Mouse (Mus musculus) central nervous system, embryonic 11.5 days (tissue): Measurements from ENCODE around the gene Zfp764. TPM values are rescaled to one million over a fixed set of nuclear protein-coding genes. Genes with fewer than 3 reads are reported as not detected.

Source experiments
- polyA plus RNA-seq: library from polyadenylated mRNA; depleted of rRNA; stranded (reverse); fragments of >200 nt; gene quantifications from 2 replicates; pipeline ENCODE4 v1.2.3, GENCODE M21; 2012; rRNA removed

Gene Zfp764
- 4.3 and 5.6 TPM in 2 replicates for polyA plus RNA-seq

DNA sequence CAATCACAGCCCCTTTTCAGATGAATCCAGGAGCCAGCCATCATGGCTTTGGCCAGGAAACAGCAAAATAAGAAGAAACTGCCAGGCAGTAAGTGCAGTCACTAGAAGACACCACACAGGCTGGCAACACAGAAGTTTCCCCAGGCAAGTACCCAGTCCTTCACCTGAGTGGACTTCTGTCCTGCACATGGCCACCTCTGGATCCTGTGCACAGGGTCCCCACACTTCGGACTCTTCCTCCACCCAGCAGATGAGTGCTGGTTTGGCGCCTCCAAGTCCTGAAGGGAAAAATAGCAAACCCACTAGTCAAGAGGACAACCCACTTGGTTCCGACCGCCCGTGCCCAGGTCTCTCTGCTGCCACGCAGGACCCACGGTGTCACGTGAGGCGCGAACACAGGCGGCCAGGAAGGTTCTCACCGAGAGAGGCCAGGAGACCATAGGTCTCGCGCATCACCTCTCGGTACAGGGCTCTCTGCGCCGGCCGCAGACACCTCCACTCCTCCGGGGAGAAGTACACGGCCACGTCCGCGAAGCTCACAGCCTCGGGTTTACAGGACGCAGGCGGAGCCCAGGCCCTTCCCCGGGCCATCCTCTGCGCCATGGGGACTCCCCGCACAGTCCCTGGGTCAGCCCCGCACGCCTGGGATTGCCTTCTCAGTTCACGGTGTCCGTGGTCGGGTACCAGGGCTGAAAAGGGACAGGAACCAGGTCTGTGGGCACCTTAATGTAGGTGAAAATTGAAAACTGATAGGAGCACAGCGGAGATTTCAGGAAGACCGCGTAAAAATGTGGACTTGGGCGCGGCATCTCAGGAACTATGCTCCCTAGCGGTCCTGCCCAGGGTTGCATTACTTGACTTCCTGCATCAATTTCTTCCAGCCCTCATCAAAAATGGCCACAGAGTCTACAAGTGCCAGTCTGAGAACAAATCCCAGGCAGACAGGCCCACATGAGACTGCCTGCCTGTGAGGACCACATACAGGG lies at the start of gene Zfp764:
Zfp764 (minus strand) TSS at position 821 of the 986 bp plus-strand sequence.

DNA sequence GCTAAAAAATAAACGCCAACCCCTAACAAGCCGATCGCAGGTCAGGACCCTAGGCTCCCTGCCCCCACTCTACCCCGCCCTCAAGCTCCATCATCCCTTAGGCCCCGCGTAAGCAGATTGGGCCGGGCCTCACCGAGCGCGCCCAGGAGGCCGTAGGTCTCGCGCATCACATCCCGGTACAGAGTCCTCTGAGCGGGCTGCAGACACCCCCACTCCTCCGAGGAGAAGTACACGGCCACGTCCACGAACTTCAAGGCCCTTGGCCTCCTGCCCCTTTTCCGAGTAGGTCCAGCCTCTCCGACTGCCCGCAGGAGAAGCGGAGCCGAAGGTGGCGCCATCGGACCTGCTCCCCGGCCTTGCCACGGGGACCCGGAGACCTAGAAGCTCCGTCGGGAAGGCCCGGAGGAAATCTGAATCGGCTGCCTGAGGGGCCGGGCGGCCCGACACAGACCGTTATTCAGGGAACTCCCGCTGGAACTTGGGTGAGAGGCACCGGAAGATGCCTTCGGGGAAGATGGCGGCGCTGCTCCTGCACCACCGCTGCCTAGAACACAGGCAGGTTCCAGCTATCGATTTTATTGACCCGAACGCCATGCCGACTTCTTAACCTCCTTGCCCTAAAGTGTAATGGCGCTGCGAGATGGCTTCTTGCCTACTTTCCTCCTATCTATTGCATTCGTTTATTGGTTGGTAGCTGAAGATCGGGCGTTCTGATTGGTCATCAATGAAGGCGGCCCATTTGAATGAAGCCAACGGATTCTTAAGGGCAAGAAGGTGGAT lies 42.1 kb upstream of the Zfp764 start, which contains the start of gene Zfp689:
Zfp689 (minus strand) TSS at position 638 of the 780 bp plus-strand sequence.

DNA sequence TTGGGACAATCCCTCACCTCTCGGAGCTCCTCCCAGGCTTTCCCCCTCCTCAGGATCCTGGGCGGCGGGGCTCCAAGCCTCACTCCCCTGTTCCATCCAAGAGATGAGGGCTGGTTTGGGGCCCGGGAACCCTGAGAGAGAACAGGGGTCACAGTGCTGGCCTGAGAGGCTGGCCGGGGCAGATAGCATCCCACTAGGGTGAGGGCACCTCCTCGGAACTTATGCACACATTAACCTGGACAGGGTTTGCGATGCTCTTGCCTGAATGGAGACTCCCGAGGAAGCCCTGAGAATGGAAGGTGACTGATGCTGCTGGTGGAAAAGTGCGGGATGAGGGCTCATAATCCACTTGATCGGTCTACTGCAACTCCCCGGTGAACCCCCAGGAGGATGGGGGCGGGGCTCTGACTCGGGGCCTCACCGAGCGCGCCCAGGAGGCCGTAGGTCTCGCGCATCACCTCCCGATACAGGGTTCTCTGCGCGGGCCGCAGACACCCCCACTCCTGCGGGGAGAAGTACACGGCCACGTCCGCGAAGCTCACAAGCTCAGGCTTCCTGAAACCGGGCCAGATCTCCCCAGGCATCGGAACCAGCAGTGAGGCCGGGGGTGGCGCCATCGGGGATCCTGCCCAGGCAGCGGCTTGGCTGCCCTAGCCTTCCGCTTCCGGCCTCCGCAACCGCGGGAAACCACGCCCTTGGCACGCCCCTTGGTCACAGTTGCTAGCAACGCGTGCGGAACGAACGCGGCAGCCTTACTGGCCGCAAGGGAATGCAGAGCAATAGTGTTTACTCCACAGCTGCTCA lies 15.0 kb upstream of the Zfp764 start, which contains the start of gene Zfp688:
Zfp688 (minus strand) TSS at position 681 of the 804 bp plus-strand sequence.

DNA sequence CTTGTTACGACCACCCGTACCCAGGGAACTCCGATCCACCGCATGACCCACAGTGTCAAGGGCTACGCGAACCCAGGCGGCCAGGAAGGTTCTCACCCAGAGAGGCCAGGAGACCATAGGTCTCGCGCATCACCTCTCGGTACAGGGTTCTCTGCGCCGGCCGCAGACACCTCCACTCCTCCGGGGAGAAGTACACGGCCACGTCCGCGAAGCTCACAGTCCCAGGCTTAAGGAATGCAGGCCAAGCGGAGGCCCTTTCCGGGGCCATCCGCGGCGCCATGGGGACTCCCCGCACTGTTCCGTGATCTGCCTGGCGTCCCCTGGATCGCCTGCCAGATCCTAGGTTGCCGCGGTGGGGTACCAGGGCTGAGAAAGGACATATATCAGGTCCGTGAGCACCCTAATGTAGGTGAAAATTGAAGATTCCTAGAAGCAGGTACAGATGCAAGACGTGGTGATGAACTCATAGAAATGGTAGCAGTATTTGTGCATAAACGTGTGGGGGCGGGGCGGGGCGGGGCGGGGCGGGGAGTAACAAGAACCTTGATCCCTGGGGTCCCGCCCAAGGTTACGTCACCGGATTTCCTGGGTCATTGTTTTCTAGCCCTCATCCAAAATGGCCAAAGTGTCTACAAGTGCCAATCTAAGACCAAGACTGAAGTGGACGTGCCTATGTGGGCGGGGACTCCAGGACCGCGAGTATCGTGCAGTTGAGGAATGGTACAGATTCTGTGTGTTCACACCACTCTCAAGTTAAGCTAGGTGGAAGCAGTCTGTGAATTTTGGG lies 13.3 kb downstream of the Zfp764 start, which contains the start of gene E430018J23Rik:
E430018J23Rik (minus strand) TSS at position 473 of the 787 bp plus-strand sequence.

DNA sequence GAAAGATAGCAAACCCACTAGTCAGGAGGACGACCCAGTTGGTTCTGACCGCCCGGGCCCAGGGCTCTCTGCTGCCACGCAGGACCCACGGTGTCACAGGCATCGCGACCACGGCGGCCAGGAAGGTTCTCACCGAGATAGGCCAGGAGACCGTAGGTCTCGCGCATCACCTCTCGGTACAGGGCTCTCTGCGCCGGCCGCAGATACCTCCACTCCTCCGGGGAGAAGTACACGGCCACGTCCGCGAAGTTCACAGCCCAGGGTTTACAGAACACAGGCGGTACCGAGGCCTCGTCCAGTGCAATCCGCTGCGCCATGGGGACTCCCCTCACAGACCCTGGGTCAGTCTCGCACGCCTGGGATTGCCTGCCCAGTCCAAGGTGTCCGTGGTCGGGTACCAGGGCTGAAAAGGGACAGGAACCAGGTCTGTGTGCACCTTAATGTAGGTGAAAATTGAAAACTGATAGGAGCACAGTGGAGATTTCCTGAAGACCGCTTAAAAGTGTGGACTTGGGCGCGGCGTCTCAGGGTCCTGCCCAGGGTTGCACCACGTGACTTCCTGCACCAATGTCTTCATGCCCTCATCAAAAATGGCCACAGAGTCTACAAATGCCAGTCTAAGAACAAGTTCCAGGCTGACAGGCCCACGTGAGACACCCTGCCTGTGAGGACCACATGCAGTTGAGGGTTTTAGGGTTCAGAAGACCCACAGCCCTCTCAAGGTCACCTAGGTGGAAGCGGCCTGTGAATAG lies 19.8 kb downstream of the Zfp764 start, which contains the start of gene 9130019O22Rik:
9130019O22Rik (minus strand) TSS at position 526 of the 752 bp plus-strand sequence.

DNA sequence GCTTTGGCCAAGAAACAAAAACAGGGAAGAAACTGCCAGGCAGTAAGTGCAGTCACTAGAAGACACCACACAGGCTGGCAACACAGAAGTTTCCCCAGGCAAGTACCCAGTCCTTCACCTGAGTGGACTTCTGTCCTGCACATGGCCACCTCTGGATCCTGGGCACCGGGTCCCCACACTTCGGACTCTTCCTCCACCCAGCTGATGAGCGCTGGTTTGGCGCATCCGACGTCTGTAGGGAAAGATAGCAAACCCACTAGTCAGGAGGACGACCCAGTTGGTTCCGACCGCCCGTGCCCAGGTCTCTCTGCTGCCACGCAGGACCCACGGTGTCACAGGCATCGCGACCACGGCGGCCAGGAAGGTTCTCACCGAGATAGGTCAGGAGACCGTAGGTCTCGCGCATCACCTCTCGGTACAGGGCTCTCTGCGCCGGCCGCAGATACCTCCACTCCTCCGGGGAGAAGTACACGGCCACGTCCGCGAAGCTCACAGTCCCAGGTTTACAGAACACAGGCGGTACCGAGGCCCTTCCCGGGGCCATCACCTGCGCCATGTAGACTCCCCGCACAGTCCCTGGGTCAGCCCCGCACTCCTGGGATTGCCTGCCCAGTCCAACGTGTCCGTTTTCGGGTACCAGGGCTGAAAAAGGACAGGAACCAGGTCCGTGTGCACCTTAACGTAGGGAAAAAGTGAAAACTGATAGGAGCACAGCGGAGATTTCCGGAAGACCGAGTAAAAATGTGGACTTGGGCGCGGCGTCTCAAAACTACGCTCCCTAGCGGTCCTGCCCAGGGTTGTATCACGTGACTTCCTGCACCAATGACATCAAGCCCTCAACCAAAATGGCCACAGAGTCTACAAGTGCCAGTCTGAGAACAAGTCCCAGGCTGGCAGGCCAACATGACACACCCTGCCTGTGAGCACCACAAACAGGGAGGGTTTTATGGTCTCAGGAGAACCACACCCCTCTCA lies 31.1 kb downstream of the Zfp764 start, which contains the start of gene Zfp747:
Zfp747 (minus strand) TSS at position 780 of the 975 bp plus-strand sequence.

Other genes starting within 250 kb of the Zfp764 start
- 152 and 184 TPM in 2 replicates for gene Cd2bp2, start 210.8 kb downstream of the Zfp764 start, polyA plus RNA-seq
- 50.6 and 52.5 TPM in 2 replicates for gene Tbc1d10b, start 198.4 kb downstream of the Zfp764 start, polyA plus RNA-seq
- 12.1 and 97.1 TPM in 2 replicates for gene Mylpf, start 197.9 kb downstream of the Zfp764 start, polyA plus RNA-seq
- gene Zfp553, start 173.8 kb downstream of the Zfp764 start, polyA plus RNA-seq: 33.8 and 38.9 TPM in 2 replicates
- gene Sept1, start 173.7 kb downstream of the Zfp764 start, polyA plus RNA-seq: 35.5 and 61.6 TPM in 2 replicates
- 66.0 and 76.1 TPM in 2 replicates for gene Zfp771, start 162.5 kb downstream of the Zfp764 start, polyA plus RNA-seq
- gene Dctpp1, start 146.1 kb downstream of the Zfp764 start, polyA plus RNA-seq: 125 and 147 TPM in 2 replicates
- gene Sephs2, start 132.8 kb downstream of the Zfp764 start, polyA plus RNA-seq: 31.3 and 38.0 TPM in 2 replicates
- gene Itgal, start 110.6 kb downstream of the Zfp764 start, polyA plus RNA-seq: 1.0 and 1.4 TPM in 2 replicates
- 33.5 and 37.3 TPM in 2 replicates for gene Zfp768, start 61.2 kb downstream of the Zfp764 start, polyA plus RNA-seq
- gene Zfp747, start 30.8 kb downstream of the Zfp764 start, polyA plus RNA-seq: 7.2 and 7.9 TPM in 2 replicates
- 2.7 and 3.5 TPM in 2 replicates for gene 9130019O22Rik, start 19.7 kb downstream of the Zfp764 start, polyA plus RNA-seq
- gene E430018J23Rik, start 13.2 kb downstream of the Zfp764 start, polyA plus RNA-seq: 5.4 and 7.4 TPM in 2 replicates
- 18.0 and 18.7 TPM in 2 replicates for gene Zfp688, start 15.2 kb upstream of the Zfp764 start, polyA plus RNA-seq
- 10.8 and 12.9 TPM in 2 replicates for gene Zfp689, start 42.3 kb upstream of the Zfp764 start, polyA plus RNA-seq
- 68.6 and 71.9 TPM in 2 replicates for gene Prr14, start 52.8 kb upstream of the Zfp764 start, polyA plus RNA-seq
- gene Fbrs, start 72.4 kb upstream of the Zfp764 start, polyA plus RNA-seq: 31.3 and 33.7 TPM in 2 replicates
- gene Srcap, start 105.2 kb upstream of the Zfp764 start, polyA plus RNA-seq: 27.1 and 30.8 TPM in 2 replicates
- gene Gm42715, start 112.8 kb upstream of the Zfp764 start, polyA plus RNA-seq: 28.0 and 80.1 TPM in 2 replicates
- 0.14 TPM in 1 of 2 replicates, not detected in the other for gene Tmem265, start 154.6 kb upstream of the Zfp764 start, polyA plus RNA-seq
- gene Phkg2, start 166.5 kb upstream of the Zfp764 start, polyA plus RNA-seq: 79.1 and 101 TPM in 2 replicates
- 13.9 and 14.3 TPM in 2 replicates for gene Ccdc189, start 181.8 kb upstream of the Zfp764 start, polyA plus RNA-seq
- gene Rnf40, start 181.9 kb upstream of the Zfp764 start, polyA plus RNA-seq: 53.8 and 65.4 TPM in 2 replicates
- gene Zfp629, start 209.0 kb upstream of the Zfp764 start, polyA plus RNA-seq: 37.7 and 70.8 TPM in 2 replicates